In the genomic region with DNA sequence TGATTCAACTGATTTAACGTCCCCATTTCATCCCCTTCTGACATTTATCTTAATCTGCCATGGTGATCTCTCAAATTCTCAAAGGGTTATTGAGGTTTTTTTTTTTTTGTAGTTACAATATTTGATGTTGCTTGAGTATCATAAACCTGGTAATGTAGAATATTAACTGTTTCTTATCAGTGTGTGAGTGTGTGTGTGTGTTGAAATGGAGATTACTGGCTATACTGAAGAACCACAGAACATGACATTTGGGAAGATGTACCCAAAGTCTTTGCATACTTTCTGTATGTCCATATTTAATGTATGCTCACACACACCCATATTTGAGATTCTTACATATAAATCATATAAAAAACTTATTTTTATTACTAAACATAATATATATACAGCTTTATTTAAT, we compare ENCODE assay signal across 27 mouse cellular contexts. TPM values are rescaled to one million over a fixed set of nuclear protein-coding genes. Genes with fewer than 3 reads are reported as not detected.
A peak's percentile ranks its signal among the peaks of the same experiment; 100 is the strongest.
DNase-seq lines count a peak whose midpoint lies in the region; ATAC-seq lines count a peak whose summit lies in the region.
"Had no signal": no experiment of that assay in that cellular context is flagged by ENCODE, and none has a peak within 500 bp of the region (broad histone marks: within the 10 kb centered on the region; RNA-seq: fewer than 3 reads in every experiment).

No protein-coding gene starts in this region.

- H3K4me1 ChIP-seq in erythroblast, embryonic 14.5 days (ENCODE audit: control insufficient read depth), result peaks cover 42% of the 10 kb centered on the region
- H3K4me1 ChIP-seq in heart, embryonic 15.5 days (replicated peaks), result peaks cover 6% of the 10 kb centered on the region
- H3K4me1 ChIP-seq in liver, embryonic 13.5 days (replicated peaks), result peaks cover 32% of the 10 kb centered on the region
- H3K4me1 ChIP-seq: embryonic facial prominence, embryonic 12.5 days; hindbrain, embryonic 13.5 days; limb, embryonic 12.5 days; stomach, embryonic 15.5 days had no signal

- no peak overlapping the region for H3K27ac ChIP-seq in heart, embryonic 15.5 days
- H3K27ac ChIP-seq in liver, embryonic 13.5 days, result peak overlapping the region; percentile 80
- peak overlapping the region; percentile 19; the same call in 1 of the 2 replicates for H3K27ac ChIP-seq in macrophage
- H3K27ac ChIP-seq: embryonic facial prominence, embryonic 12.5 days; hindbrain, embryonic 13.5 days; limb, embryonic 12.5 days; stomach, embryonic 15.5 days had no signal

- 0 out of 2 replicates have a peak overlapping the region, but pooled peaks have one; percentile 13 for H3K4me2 ChIP-seq in heart, embryonic 15.5 days
- peak overlapping the region; percentile 52 for H3K4me2 ChIP-seq in liver, embryonic 13.5 days
- H3K4me2 ChIP-seq: embryonic facial prominence, embryonic 12.5 days; hindbrain, embryonic 13.5 days; limb, embryonic 12.5 days; stomach, embryonic 15.5 days had no signal

- peak overlapping the region; percentile 42 for H3K4me3 ChIP-seq in erythroblast, embryonic 14.5 days (replicated peaks)
- no peak overlapping the region for H3K4me3 ChIP-seq in heart, embryonic 15.5 days
- H3K4me3 ChIP-seq in liver, embryonic 13.5 days (replicated peaks), result 0 out of 2 replicates have a peak overlapping the region, but pooled peaks have one; percentile 5
- H3K4me3 ChIP-seq in macrophage (ENCODE audit: inconsistent target), result no peak overlapping the region
- H3K4me3 ChIP-seq: embryonic facial prominence, embryonic 12.5 days; hindbrain, embryonic 13.5 days; limb, embryonic 12.5 days; stomach, embryonic 15.5 days had no signal

- no peak for DNase-seq in heart, adult 11 months
- DNase-seq in liver, embryonic 13.5 days, result no peak
- DNase-seq in layer of hippocampus, adult 18-20 months (ENCODE audit: low spot score in 2 of 2), result no peak
- DNase-seq in gastrocnemius, postnatal 10 days, result no peak
- DNase-seq: adrenal gland, adult 8-10 months; gastrocnemius, postnatal 14 days; heart, postnatal 4 days; kidney, adult 8-10 months; kidney, postnatal 10 days; lung, adult 18-20 months; midbrain, embryonic 14.5 days; retina, postnatal 1 day; right cerebral cortex, postnatal 14 days had no signal

- H3K9ac ChIP-seq in heart, embryonic 15.5 days, result no peak overlapping the region
- H3K9ac ChIP-seq in liver, embryonic 13.5 days, result peak overlapping the region; percentile 44
- H3K9ac ChIP-seq: embryonic facial prominence, embryonic 12.5 days; hindbrain, embryonic 13.5 days; limb, embryonic 12.5 days; stomach, embryonic 15.5 days had no signal

- no peaks in the 10 kb centered on the region for H3K27me3 ChIP-seq in erythroblast, embryonic 14.5 days (ENCODE audit: control insufficient read depth)
- H3K27me3 ChIP-seq in heart, embryonic 15.5 days, result no peaks in the 10 kb centered on the region
- no peaks in the 10 kb centered on the region for H3K27me3 ChIP-seq in liver, embryonic 13.5 days
- H3K27me3 ChIP-seq: CH12.LX; embryonic facial prominence, embryonic 12.5 days; hindbrain, embryonic 13.5 days; limb, embryonic 12.5 days; stomach, embryonic 15.5 days had no signal

- H3K79me2 ChIP-seq in macrophage (ENCODE audit: inconsistent target), result no peaks in the 10 kb centered on the region

- WGBS in heart, embryonic 15.5 days, result 14% methylated on average over 1 of the region's 1 CpGs
- WGBS in liver, embryonic 13.5 days (ENCODE audit: insufficient replicate concordance), result 6% methylated on average over 1 of the region's 1 CpGs
- WGBS in macrophage (ENCODE audit: missing documents), result 0% methylated on average over 1 of the region's 1 CpGs

- no peak for ATAC-seq in erythroblast, adult 5-6 weeks (replicated peaks; ENCODE audit: low FRiP score, poor library complexity, severe bottlenecking)
- no peak for ATAC-seq in heart, embryonic 15.5 days (replicated peaks; ENCODE audit: insufficient number of reproducible peaks, insufficient read depth, low FRiP score, low read depth)
- peak; percentile 57 for ATAC-seq in liver, embryonic 13.5 days (ENCODE audit: low read depth)
- ATAC-seq: forebrain, embryonic 16.5 days; intestine, embryonic 16.5 days; lung, postnatal 0 days had no signal

- no peaks in the 10 kb centered on the region for H3K36me3 ChIP-seq in erythroblast, embryonic 14.5 days (ENCODE audit: control insufficient read depth)
- H3K36me3 ChIP-seq in heart, embryonic 15.5 days, result no peaks in the 10 kb centered on the region
- no peaks in the 10 kb centered on the region for H3K36me3 ChIP-seq in liver, embryonic 13.5 days
- no peaks in the 10 kb centered on the region for H3K36me3 ChIP-seq in macrophage (ENCODE audit: inconsistent target)
- H3K36me3 ChIP-seq: embryonic facial prominence, embryonic 12.5 days; hindbrain, embryonic 13.5 days; limb, embryonic 12.5 days; stomach, embryonic 15.5 days had no signal

- H3K9me3 ChIP-seq in erythroblast, embryonic 14.5 days (ENCODE audit: control insufficient read depth, low read length), result no peaks in the 10 kb centered on the region; the same call in 1 of the 2 replicates
- H3K9me3 ChIP-seq in heart, embryonic 15.5 days (replicated peaks), result no peaks in the 10 kb centered on the region
- no peaks in the 10 kb centered on the region for H3K9me3 ChIP-seq in liver, embryonic 13.5 days (replicated peaks)
- H3K9me3 ChIP-seq: embryonic facial prominence, embryonic 12.5 days; hindbrain, embryonic 13.5 days; limb, embryonic 12.5 days; stomach, embryonic 15.5 days had no signal

RNA-seq across cellular contexts. Expression of gene Capsl, which starts 28.2 kb away (rescaled TPM):
- polyA plus RNA-seq in erythroblast, embryonic 14.5 days (2012), result not detected in 2 replicates
- total RNA-seq in erythroblast, adult 5-6 weeks (2015; ENCODE audit: low replicate concordance), result not detected in 2 replicates
- total RNA-seq in erythroblast, adult 5-6 weeks (2017; ENCODE audit: low replicate concordance), result not detected in 2 replicates
- 0.67 and 1.6 TPM in 2 replicates for polyA plus RNA-seq in heart, embryonic 15.5 days (2015; fragmentation: Nextera tagmentation; extraction: Ambion mirVana)
- 0.54 and 0.55 TPM in 2 replicates for polyA plus RNA-seq in liver, embryonic 13.5 days (2015; fragmentation: Nextera tagmentation; extraction: Ambion mirVana)
- total RNA-seq in macrophage (2018; cell fraction: chromatin; rRNA removed), result not detected
- total RNA-seq in macrophage (2018; cell fraction: cytosol; rRNA removed), result under 1 TPM in 4 of 26 experiments, not detected in 22; 0.17 to 0.36 (median 0.19) TPM
- total RNA-seq in macrophage (2018; cell fraction: nucleus; rRNA removed), result not detected
- 0.17 to 0.26 TPM in 2 of 3 replicates, not detected in the other for polyA plus RNA-seq in macrophage (2018)
- 1 to 10 TPM; 2.3 to 2.6 TPM for total RNA-seq in layer of hippocampus, adult 18-20 months (2021)
- not detected for total RNA-seq in gastrocnemius, postnatal 10 days (2021)
- total RNA-seq: adrenal gland, adult 8-10 months; gastrocnemius, postnatal 14 days; heart, postnatal 4 days; monocyte, adult 5-6 weeks had no signal
- polyA plus RNA-seq: C2C12 had no signal

Comparison
In these comparisons a context has a peak if more than half of its experiments do, and no peak if none do; other contexts are left out.
1. H3K4me3 ChIP-seq: peak in erythroblast, embryonic 14.5 days (single experiment) and liver, embryonic 13.5 days (single experiment); none in heart, embryonic 15.5 days (single experiment) and macrophage (single experiment).